Mouse (Mus musculus) thymus, adult 2 months (tissue): Measurements from ENCODE around the gene 4833439L19Rik. TPM values are rescaled to one million over a fixed set of nuclear protein-coding genes. Genes with fewer than 3 reads are reported as not detected.

Experiments used
- DNase-seq: peaks from one replicate; pipeline ENCODE4 v3.0.0; 2021
- H3K27ac ChIP-seq: fragments of 200-500 bp; 2 replicates; pipeline ENCODE4 v1.5.1; 2012; ENCODE audit warnings: low read length, control low read depth; ENCODE audit not compliant: control insufficient read depth, insufficient read depth
- H3K27me3 ChIP-seq: fragments of 200-500 bp; 2 replicates; pipeline ENCODE4 v1.6.1; 2012; ENCODE audit warnings: mild to moderate bottlenecking, low read length, moderate library complexity, mixed read lengths; ENCODE audit not compliant: control insufficient read depth, insufficient read depth
- H3K36me3 ChIP-seq: fragments of 200-500 bp; 2 replicates; pipeline ENCODE4 v1.6.1; 2012; ENCODE audit warnings: mild to moderate bottlenecking, low read length, moderate library complexity; ENCODE audit not compliant: control insufficient read depth, insufficient read depth
- H3K4me1 ChIP-seq: fragments of 200-500 bp; replicated peaks from 2 replicates; pipeline ENCODE4 v1.6.1; 2012; ENCODE audit warnings: low read length; ENCODE audit not compliant: control insufficient read depth, insufficient read depth
- H3K4me3 ChIP-seq: fragments of 200-500 bp; 2 replicates; pipeline ENCODE4 v1.5.1; 2012; ENCODE audit warnings: mild to moderate bottlenecking, low read length, control low read depth, moderate library complexity; ENCODE audit not compliant: control insufficient read depth, insufficient read depth
- CTCF ChIP-seq: fragments of 200-500 bp; IDR thresholded peaks from 2 replicates; pipeline ENCODE4 v1.5.1; 2012; ENCODE audit warnings: mild to moderate bottlenecking, control low read depth, low read length, moderate library complexity, borderline replicate concordance; ENCODE audit not compliant: control insufficient read depth, poor library complexity, insufficient read depth; ENCODE audit errors: extremely low read depth
- POLR2A ChIP-seq: fragments of 200-500 bp; IDR thresholded peaks from 2 replicates; pipeline ENCODE4 v1.6.1; 2012; ENCODE audit warnings: mild to moderate bottlenecking, low read length, control low read depth, moderate library complexity; ENCODE audit not compliant: control insufficient read depth, poor library complexity, insufficient read depth; ENCODE audit errors: extremely low read depth
- WGBS: fragments of 180-500 bp; shearing (Covaris S2); methylation state at CpG from one replicate; pipeline ENCODE4 v1.1.7; 2018; 5-methylcytosine and 5-hydroxymethylcytosine counted together
- polyA plus RNA-seq: library from polyadenylated mRNA; depleted of rRNA; stranded (reverse); fragments of >200 nt; gene quantifications from 2 replicates; pipeline ENCODE4 v1.2.3, GENCODE M21; 2012

4833439L19Rik gene
- polyA plus RNA-seq, 1 experiment = 105 TPM

- Histone ChIP-seq H3K36me3 (no peaks in the 10 kb centered on the region), H3K27ac (no peak overlapping the region), H3K27me3 (no peaks in the 10 kb centered on the region), H3K4me1 (peaks cover 2% of the 10 kb centered on the region; the same call in 1 of the 2 replicates), H3K4me3 (no peak overlapping the region)
- DNase-seq = no peak
- no peak for TF ChIP-seq CTCF
- TF ChIP-seq POLR2A = no peak
- WGBS = 92% methylated on average over 11 of the region's 11 CpGs
Measured at GRCm38 (mm10) chr13:54585831-54586230, 20.6 kb upstream of the 4833439L19Rik start.

DNA sequence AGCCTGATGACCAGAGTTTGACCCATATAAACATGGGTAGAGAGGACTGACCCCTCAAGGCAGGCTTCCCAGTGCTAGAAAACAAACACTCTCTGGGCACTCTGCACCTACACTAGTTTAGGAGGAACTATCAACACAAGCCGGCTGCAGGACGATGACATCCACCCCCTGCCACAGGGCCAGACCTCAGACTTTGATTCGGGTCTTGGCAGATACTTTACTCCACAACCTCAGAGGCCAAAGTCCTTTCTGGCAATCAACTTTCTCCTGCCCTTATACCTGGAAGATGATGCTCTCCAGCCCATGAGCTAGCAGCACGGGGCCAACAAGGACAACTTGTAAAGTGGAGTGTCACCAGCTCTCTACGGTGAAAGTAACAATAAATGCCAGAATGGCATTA, 17.6 kb upstream of the 4833439L19Rik start:
- Histone ChIP-seq H3K27me3 (no peaks in the 10 kb centered on the region), H3K27ac (no peak overlapping the region), H3K4me1 (no peaks in the 10 kb centered on the region), H3K4me3 (no peak overlapping the region), H3K36me3 (no peaks in the 10 kb centered on the region)
- DNase-seq = no peak
- TF ChIP-seq CTCF (no peak), POLR2A (no peak)
- 92% methylated on average over 5 of the region's 5 CpGs for WGBS

DNA sequence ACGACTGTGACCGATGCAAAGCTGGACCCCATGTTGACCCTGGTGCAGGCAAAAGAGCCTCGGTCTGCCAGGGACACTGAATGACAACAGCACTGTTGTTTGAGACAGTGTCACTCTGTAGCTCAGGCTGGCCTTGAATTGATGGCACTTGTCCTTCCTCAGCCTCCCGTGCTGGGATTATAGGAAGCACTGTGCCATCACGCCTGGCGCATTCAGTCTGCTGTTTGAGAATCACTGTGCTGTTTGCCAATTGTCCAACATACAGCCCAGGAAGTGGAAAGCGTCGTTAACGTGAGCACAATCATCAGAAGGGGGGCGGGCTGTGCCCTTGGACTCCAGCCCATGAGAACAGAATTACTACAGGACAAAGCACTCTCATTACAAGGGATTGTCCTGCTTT, 16.9 kb upstream of the 4833439L19Rik start:
- 93% methylated on average over 10 of the region's 10 CpGs for WGBS
- no peak overlapping the region for H3K4me3 ChIP-seq
- H3K27ac ChIP-seq = no peak overlapping the region
- no peaks in the 10 kb centered on the region for H3K4me1 ChIP-seq
- TF ChIP-seq POLR2A (no peak), CTCF (no peak)
- H3K36me3 ChIP-seq = no peaks in the 10 kb centered on the region
- no peaks in the 10 kb centered on the region for H3K27me3 ChIP-seq
- DNase-seq = no peak

DNA sequence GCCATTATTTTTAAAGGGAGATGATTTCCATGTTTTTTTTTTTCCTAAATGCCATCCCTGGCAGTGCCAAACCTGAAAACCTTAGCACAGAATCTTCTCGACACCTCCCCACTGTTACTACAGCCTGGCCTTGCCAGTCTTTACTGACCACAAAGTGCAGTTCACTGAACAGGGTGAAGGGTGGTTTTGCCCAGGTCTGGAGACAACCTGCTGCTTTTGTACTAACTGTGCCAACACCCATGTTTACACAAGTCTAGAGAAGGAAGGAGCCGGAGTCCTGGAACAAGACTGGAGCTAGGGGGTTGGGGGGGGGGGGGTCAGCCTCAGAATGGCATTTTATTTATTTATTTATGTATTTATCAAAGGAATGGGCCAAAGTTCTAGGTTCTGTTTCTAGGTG, 16.1 kb upstream of the 4833439L19Rik start:
- TF ChIP-seq CTCF (no peak), POLR2A (no peak)
- no peaks in the 10 kb centered on the region for H3K4me1 ChIP-seq
- no peak for DNase-seq
- H3K27ac ChIP-seq = no peak overlapping the region
- H3K27me3 ChIP-seq = no peaks in the 10 kb centered on the region
- WGBS = 95% methylated on average over 2 of the region's 2 CpGs
- no peak overlapping the region for H3K4me3 ChIP-seq
- no peaks in the 10 kb centered on the region for H3K36me3 ChIP-seq

GRCm38 (mm10) chr13:54577652-54578507, 12.6 kb upstream of the 4833439L19Rik start:
- Histone ChIP-seq H3K27me3 (no peaks in the 10 kb centered on the region), H3K36me3 (no peaks in the 10 kb centered on the region), H3K4me1 (peaks cover 7% of the 10 kb centered on the region), H3K27ac (no peak overlapping the region), H3K4me3 (no peak overlapping the region)
- TF ChIP-seq CTCF (no peak), POLR2A (no peak)
- 68% methylated on average over 21 of the region's 21 CpGs for WGBS
- DNase-seq = no peak

DNA sequence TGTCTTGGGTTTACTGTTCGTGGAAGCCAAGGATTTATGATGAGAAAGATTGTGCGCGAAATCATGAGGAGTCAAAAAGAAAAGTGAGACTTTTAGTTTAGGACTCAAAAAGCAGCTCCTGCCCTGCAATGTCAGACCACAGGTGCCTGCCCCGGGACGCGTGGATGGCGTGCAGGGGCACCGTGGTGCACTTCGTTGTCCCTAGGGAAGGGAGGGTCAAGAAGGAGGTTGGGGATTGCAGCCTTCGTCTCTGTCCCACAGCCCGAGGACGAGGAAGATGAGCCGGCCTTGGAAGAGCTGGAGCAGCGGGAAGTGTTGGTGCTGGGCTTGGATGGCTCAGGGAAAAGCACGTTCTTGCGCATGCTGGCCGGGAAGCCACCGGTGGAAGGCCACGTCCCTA, 10.3 kb upstream of the 4833439L19Rik start:
- peak overlapping the region; percentile 64 for H3K4me3 ChIP-seq
- peaks cover 7% of the 10 kb centered on the region for H3K4me1 ChIP-seq
- no peak for TF ChIP-seq CTCF
- DNase-seq = no peak
- no peaks in the 10 kb centered on the region for H3K36me3 ChIP-seq
- no peak overlapping the region for H3K27ac ChIP-seq
- 17% methylated on average over 19 of the region's 19 CpGs for WGBS
- H3K27me3 ChIP-seq = no peaks in the 10 kb centered on the region
